Mouse (Mus musculus) ES-E14 (cell line): Measurements from ENCODE around the gene Atp6v0b. TPM values are rescaled to one million over a fixed set of nuclear protein-coding genes. Genes with fewer than 3 reads are reported as not detected.

ENCODE experiments used
- DNase-seq: peaks from one replicate; pipeline ENCODE4 v3.0.0-alpha.2; 2013; ENCODE audit warnings: low read depth, low spot score
- H3K27ac ChIP-seq: 2 replicates; pipeline ENCODE4 v1.5.1; 2012; ENCODE audit warnings: low read depth, mild to moderate bottlenecking, low read length, moderate library complexity, mixed read lengths; ENCODE audit not compliant: poor library complexity, insufficient read depth, severe bottlenecking
- H3K36me3 ChIP-seq: 2 replicates; pipeline ENCODE4 v1.6.1; 2012; ENCODE audit warnings: mild to moderate bottlenecking, low read length, moderate library complexity, mixed read lengths; ENCODE audit not compliant: control insufficient read depth, poor library complexity, insufficient read depth, severe bottlenecking
- H3K4me1 ChIP-seq, 2 experiments: fragments of 150-350 bp in 1 of 2; sonication (generic) in 1 of 2; 2 replicates each; pipeline ENCODE4 v1.6.1; 2012; ENCODE audit warnings: low read length in 2 of 2, mild to moderate bottlenecking in 1 of 2, mixed read lengths in 1 of 2; ENCODE audit not compliant: control insufficient read depth in 2 of 2, insufficient read depth in 2 of 2, poor library complexity in 1 of 2
- H3K4me3 ChIP-seq, 2 experiments: fragments of 150-350 bp in 1 of 2; sonication (generic) in 1 of 2; 2 replicates each; pipeline ENCODE4 v1.5.1; 2012; ENCODE audit warnings: low read length in 2 of 2, low read depth in 1 of 2, mild to moderate bottlenecking in 1 of 2, mixed read lengths in 1 of 2; ENCODE audit not compliant: insufficient read depth in 1 of 2, poor library complexity in 1 of 2, severe bottlenecking in 1 of 2
- H3K9ac ChIP-seq: 2 replicates; pipeline ENCODE4 v1.6.1; 2012; ENCODE audit warnings: low read depth, mild to moderate bottlenecking, low read length, mixed read lengths; ENCODE audit not compliant: poor library complexity, insufficient read depth, severe bottlenecking
- H3K9me3 ChIP-seq: fragments of 150-350 bp; sonication (generic); 2 replicates; pipeline ENCODE4 v1.6.1; 2012; ENCODE audit warnings: low read depth, mild to moderate bottlenecking, low read length; ENCODE audit not compliant: control insufficient read depth, insufficient read depth
- CHD2 ChIP-seq: IDR thresholded peaks from 2 replicates; pipeline ENCODE4 v1.6.1; 2014; ENCODE audit warnings: mild to moderate bottlenecking, low read depth, low read length, inconsistent platforms
- HCFC1 ChIP-seq: IDR thresholded peaks from 2 replicates; pipeline ENCODE4 v1.6.1; 2012; ENCODE audit warnings: low read length, inconsistent platforms, borderline replicate concordance; ENCODE audit not compliant: insufficient read depth
- MAFK ChIP-seq: IDR thresholded peaks from 2 replicates; pipeline ENCODE4 v1.6.1; 2014; ENCODE audit warnings: mild to moderate bottlenecking, low read depth, low read length, inconsistent platforms; ENCODE audit not compliant: insufficient read depth
- ZC3H11A ChIP-seq: IDR thresholded peaks from 2 replicates; pipeline ENCODE4 v1.6.1; 2012; ENCODE audit warnings: low read depth, mild to moderate bottlenecking, inconsistent platforms, low read length, borderline replicate concordance
- ZNF384 ChIP-seq: IDR thresholded peaks from 2 replicates; pipeline ENCODE4 v1.6.1; 2012; ENCODE audit warnings: low read depth, low read length, inconsistent platforms
- in situ Hi-C, 2 experiments: fragments of 600-800 bp; cut with MboI; formaldehyde crosslinking; loops; one replicate each; pipeline ENCODE4 v1.15.1; 2025; ENCODE audit warnings: low sequenced_read_pairs in 2 of 2, inconsistent platforms in 1 of 2; ENCODE audit not compliant: unreplicated experiment in 2 of 2
- total RNA-seq: library from RNA; depleted of rRNA; stranded (reverse); fragments of 300-350 nt; gene quantifications from 2 replicates; pipeline ENCODE4 v1.2.3, GENCODE M21; 2012

Atp6v0b gene
- total RNA-seq, 1 experiment: 267 TPM

- no peak overlapping the region; a peak in 1 of 4 replicates for H3K4me3 ChIP-seq
- H3K36me3 ChIP-seq: peaks cover 26% of the 10 kb centered on the region
Measured at GRCm38 (mm10) chr4:117890750-117891149, 3.6 kb upstream of the Atp6v0b start.

GRCm38 (mm10) chr4:117890031-117890430, 2.9 kb upstream of the Atp6v0b start:
- H3K9me3 ChIP-seq: no peaks in the 10 kb centered on the region
- DNase-seq: no peak
- no peak for TF ChIP-seq HCFC1
- TF ChIP-seq ZNF384: no peak
- TF ChIP-seq ZC3H11A: no peak
- TF ChIP-seq CHD2: no peak
- no peak for TF ChIP-seq MAFK
- no peak overlapping the region for H3K4me3 ChIP-seq
- no peak overlapping the region for H3K9ac ChIP-seq
- H3K27ac ChIP-seq: no peak overlapping the region
- in situ Hi-C loops: no loop called here
- peaks cover 3 to 7% of the 10 kb centered on the region in 2 experiments; a peak in 2 of 4 replicates for H3K4me1 ChIP-seq
- H3K36me3 ChIP-seq: peaks cover 31% of the 10 kb centered on the region

More at GRCm38 (mm10) chr4:117890750-117891149, 3.6 kb upstream of the Atp6v0b start:
- H3K9me3 ChIP-seq: no peaks in the 10 kb centered on the region
- no peak overlapping the region for H3K27ac ChIP-seq
- peak overlapping the region; percentile 86; the same call in 1 of the 2 replicates for H3K9ac ChIP-seq
- DNase-seq: no peak
- H3K4me1 ChIP-seq: peaks cover 3 to 7% of the 10 kb centered on the region in 2 experiments; a peak in 2 of 4 replicates
- TF ChIP-seq CHD2: no peak
- TF ChIP-seq HCFC1: no peak
- in situ Hi-C loops: no loop called here

- Histone ChIP-seq H3K27ac (no peak overlapping the region), H3K9ac (no peak overlapping the region), H3K4me3 (no peak overlapping the region), H3K36me3 (peaks cover 32% of the 10 kb centered on the region), H3K9me3 (no peaks in the 10 kb centered on the region), H3K4me1 (peaks cover 3 to 7% of the 10 kb centered on the region in 2 experiments; a peak in 2 of 4 replicates)
- in situ Hi-C loops: no loop called here
- no peak for DNase-seq
- TF ChIP-seq ZC3H11A: no peak
- no peak for TF ChIP-seq HCFC1
- TF ChIP-seq ZNF384: no peak
- TF ChIP-seq MAFK: no peak
- TF ChIP-seq CHD2: no peak
Measured at GRCm38 (mm10) chr4:117889471-117889870, 2.3 kb upstream of the Atp6v0b start.

- TF ChIP-seq ZC3H11A: no peak
- TF ChIP-seq ZNF384: no peak
- TF ChIP-seq MAFK: no peak
- TF ChIP-seq HCFC1: no peak
- no peak for TF ChIP-seq CHD2
- Histone ChIP-seq H3K9me3 (no peaks in the 10 kb centered on the region), H3K9ac (no peak overlapping the region), H3K36me3 (peaks cover 32% of the 10 kb centered on the region), H3K4me1 (peaks cover 3 to 7% of the 10 kb centered on the region in 2 experiments; a peak in 2 of 4 replicates), H3K4me3 (peak overlapping the region in 1 of 2 experiments; percentile 79; a peak in 1 of 4 replicates), H3K27ac (no peak overlapping the region)
- in situ Hi-C loops: no loop called here
- DNase-seq: no peak
Measured at GRCm38 (mm10) chr4:117887920-117888319, 787 bp upstream of the Atp6v0b start.

GRCm38 (mm10) chr4:117886644-117887043, 489 bp downstream of the Atp6v0b start:
- no peak for DNase-seq
- Histone ChIP-seq H3K27ac (no peak overlapping the region), H3K9ac (peak overlapping the region; percentile 83), H3K4me3 (peak overlapping the region; percentile 79 to 80), H3K4me1 (peaks cover 0 to 13% of the 10 kb centered on the region in 2 experiments; a peak in 1 of 4 replicates), H3K36me3 (peaks cover 32% of the 10 kb centered on the region), H3K9me3 (no peaks in the 10 kb centered on the region)
- in situ Hi-C loops: no loop called here
- no peak for TF ChIP-seq MAFK
- no peak for TF ChIP-seq ZC3H11A
- TF ChIP-seq HCFC1: no peak
- TF ChIP-seq CHD2: no peak
- TF ChIP-seq ZNF384: peak; percentile 92
